Mouse (Mus musculus) left cerebral cortex, postnatal 36 days (tissue): ENCODE data around the gene Grhpr. TPM values are rescaled to one million over a fixed set of nuclear protein-coding genes. Genes with fewer than 3 reads are reported as not detected.

Experiments used
- total RNA-seq, 2 experiments: library from RNA; stranded (reverse); gene quantifications; 2 replicates each; pipeline ENCODE4 v1.2.3; 2021

Grhpr gene
- total RNA-seq, 2 experiments from 2014 or later: 23.5 to 31.0 TPM

Other genes starting within 250 kb of the Grhpr start
- gene Zcchc7, start 225.5 kb upstream of the Grhpr start, total RNA-seq: 10 to 100 TPM; 39.6 to 71.4 TPM
- gene Zbtb5, start 31.0 kb downstream of the Grhpr start, total RNA-seq: 1 to 10 TPM; 8.0 to 8.8 TPM
- 10 to 100 TPM; 10.9 to 13.5 TPM for gene Polr1e, start 37.2 kb downstream of the Grhpr start, total RNA-seq
- gene Fbxo10, start 103.2 kb downstream of the Grhpr start, total RNA-seq: 10 to 100 TPM; 30.3 to 34.8 TPM
- 10 to 100 TPM; 63.4 to 70.2 TPM for gene Tomm5, start 126.7 kb downstream of the Grhpr start, total RNA-seq
- gene Frmpd1, start 203.5 kb downstream of the Grhpr start, total RNA-seq: 10 to 100 TPM; 11.7 to 16.4 TPM